In genomic region chr2:24927810-24928479, GRCm38 (mm10) we compare ENCODE assay signal across 8 mouse cellular contexts. TPM values are rescaled to one million over a fixed set of nuclear protein-coding genes. Genes with fewer than 3 reads are reported as not detected.
DNase-seq lines count a peak whose midpoint lies in the region; ATAC-seq and TF ChIP-seq lines count a peak whose summit lies in the region.

No protein-coding gene starts in this region.

- no peak overlapping the region for H3K9ac ChIP-seq in lung, postnatal 0 days (replicated peaks; ENCODE audit: low read depth)

- peak; percentile 39 for DNase-seq in cerebellum, adult 11 months
- DNase-seq in cerebellum, postnatal 4 days (ENCODE audit: low spot score in 2 of 2), result no peak
- DNase-seq in Patski (ENCODE audit: low read depth, low spot score) (no peak), liver (no peak)
- DNase-seq in gonadal fat pad, adult 2 months (ENCODE audit: low read depth), result peak; percentile 85
- peak; percentile 95 for DNase-seq in lung, postnatal 0 days (ENCODE audit: low spot score)
- no peak for DNase-seq in left cerebral cortex, adult 18-20 months (ENCODE audit: low spot score in 2 of 2)
- no peak for DNase-seq in spleen, postnatal 14 days (ENCODE audit: low spot score in 2 of 2)

- H3K4me3 ChIP-seq in lung, postnatal 0 days (ENCODE audit: low read depth, low read length), result no peak overlapping the region

- TF ChIP-seq CTCF in Patski (IDR thresholded peaks at IDR 0.05), result no peak
- no peak for TF ChIP-seq CTCF in lung, postnatal 0 days (IDR thresholded peaks at IDR 0.05)

- in situ Hi-C loops in Patski (cut with MboI; ENCODE audit: low pct_unique_long_range_greater_than_20kb), result no loop called here

- CTCF ChIA-PET in Patski (lab: Charles Lee), result interaction anchor here (1.2 kb wide), 1 partner anchor 17 kb away, joined by 3 read pairs; no protein-coding TSS in a partner anchor

- TF ChIP-seq EP300 in lung, postnatal 0 days (IDR thresholded peaks at IDR 0.05), result peak; percentile 98

- H3K27me3 ChIP-seq in Patski, result no peaks in the 10 kb centered on the region
- H3K27me3 ChIP-seq in lung, postnatal 0 days (replicated peaks; ENCODE audit: insufficient read depth, low read length), result no peaks in the 10 kb centered on the region

- H3K36me3 ChIP-seq in lung, postnatal 0 days (ENCODE audit: insufficient read depth, low read length), result no peaks in the 10 kb centered on the region

- POLR2A ChIA-PET in Patski (lab: Charles Lee), result interaction anchor here (0.6 kb wide), 1 partner anchor 8 kb away, joined by 3 read pairs; the partner anchor contains the start of gene Ehmt1

- peak overlapping the region; percentile 92 for H3K27ac ChIP-seq in lung, postnatal 0 days (ENCODE audit: low read length)

- peaks cover 12% of the 10 kb centered on the region; the same call in 1 of the 2 replicates for H3K4me1 ChIP-seq in lung, postnatal 0 days (ENCODE audit: insufficient read depth, low read depth, low read length)

- 50% methylated on average over 4 of the region's 4 CpGs for WGBS in lung, postnatal 0 days

- no peaks in the 10 kb centered on the region for H3K9me3 ChIP-seq in lung, postnatal 0 days (ENCODE audit: low read length)

- peak overlapping the region; percentile 33 for H3K4me2 ChIP-seq in lung, postnatal 0 days (replicated peaks; ENCODE audit: low read depth, low read length)

- peak; percentile 58 for ATAC-seq in Patski
- ATAC-seq in lung, postnatal 0 days, result peak; percentile 91

RNA-seq across cellular contexts. Expression of gene Arrdc1, which starts 7.1 kb away (rescaled TPM):
- polyA plus RNA-seq in Patski (2021), result 36.4 TPM
- 120 and 157 TPM in 2 replicates for polyA plus RNA-seq in gonadal fat pad, adult 2 months (2012; rRNA removed)
- 174 and 180 TPM in 2 replicates for polyA plus RNA-seq in lung, postnatal 0 days (2015; fragmentation: Nextera tagmentation; extraction: Ambion mirVana)
- 10 to 100 TPM; 14.1 to 15.3 TPM for total RNA-seq in left cerebral cortex, adult 18-20 months (2021)

RNA-seq across cellular contexts. Expression of gene Ehmt1, which starts 8.5 kb away (rescaled TPM):
- polyA plus RNA-seq in Patski (2021), result 43.4 TPM
- 55.9 and 59.1 TPM in 2 replicates for polyA plus RNA-seq in gonadal fat pad, adult 2 months (2012; rRNA removed)
- polyA plus RNA-seq in lung, postnatal 0 days (2015; fragmentation: Nextera tagmentation; extraction: Ambion mirVana), result 39.1 and 45.0 TPM in 2 replicates
- 10 to 100 TPM; 46.7 to 49.8 TPM for total RNA-seq in left cerebral cortex, adult 18-20 months (2021)

RNA-seq across cellular contexts. Expression of gene Zmynd19, which starts 21.6 kb away (rescaled TPM):
- polyA plus RNA-seq in Patski (2021), result 31.1 TPM
- polyA plus RNA-seq in gonadal fat pad, adult 2 months (2012; rRNA removed), result 10.9 and 11.4 TPM in 2 replicates
- 5.0 and 7.3 TPM in 2 replicates for polyA plus RNA-seq in lung, postnatal 0 days (2015; fragmentation: Nextera tagmentation; extraction: Ambion mirVana)
- total RNA-seq in left cerebral cortex, adult 18-20 months (2021), result 10 to 100 TPM; 40.0 to 41.6 TPM

RNA-seq across cellular contexts. Expression of gene Dph7, which starts 34.3 kb away (rescaled TPM):
- 22.1 TPM for polyA plus RNA-seq in Patski (2021)
- polyA plus RNA-seq in gonadal fat pad, adult 2 months (2012; rRNA removed), result 20.4 and 23.1 TPM in 2 replicates
- polyA plus RNA-seq in lung, postnatal 0 days (2015; fragmentation: Nextera tagmentation; extraction: Ambion mirVana), result 12.3 and 13.3 TPM in 2 replicates
- total RNA-seq in left cerebral cortex, adult 18-20 months (2021), result 10 to 100 TPM; 24.8 to 32.6 TPM

RNA-seq across cellular contexts. Expression of gene Mrpl41, which starts 47.0 kb away (rescaled TPM):
- polyA plus RNA-seq in Patski (2021), result 47.6 TPM
- 67.2 and 81.6 TPM in 2 replicates for polyA plus RNA-seq in gonadal fat pad, adult 2 months (2012; rRNA removed)
- polyA plus RNA-seq in lung, postnatal 0 days (2015; fragmentation: Nextera tagmentation; extraction: Ambion mirVana), result 90.0 and 98.4 TPM in 2 replicates
- total RNA-seq in left cerebral cortex, adult 18-20 months (2021), result 10 to 100 TPM; 77.8 to 85.6 TPM

Comparison
In these comparisons a context has a peak if more than half of its experiments do, and no peak if none do; other contexts are left out.
1. DNase-seq: peak in cerebellum, adult 11 months (single experiment), gonadal fat pad, adult 2 months (single experiment) and lung, postnatal 0 days (single experiment); none in cerebellum, postnatal 4 days (0 of 2), Patski (single experiment), left cerebral cortex, adult 18-20 months (0 of 2), liver (single experiment) and spleen, postnatal 14 days (0 of 2).